Mouse (Mus musculus) left cerebral cortex, adult 2 months (tissue): Measurements from ENCODE around the gene Ssbp2. TPM values are rescaled to one million over a fixed set of nuclear protein-coding genes. Genes with fewer than 3 reads are reported as not detected.

ENCODE experiments used
- DNase-seq, 2 experiments: peaks; one replicate each; pipeline ENCODE4 v3.0.0; 2021 to 2022; ENCODE audit warnings: low spot score in 2 of 2, mixed read lengths in 1 of 2; ENCODE audit errors: extremely low spot score in 1 of 2
- H3K27ac ChIP-seq: fragments of 200-600 bp; 2 replicates; pipeline ENCODE4 v1.8.1; 2022
- H3K4me3 ChIP-seq: fragments of 200-600 bp; 2 replicates; pipeline ENCODE4 v1.8.1; 2022
- CTCF ChIP-seq: fragments of 200-600 bp; IDR thresholded peaks from 2 replicates; pipeline ENCODE4 v1.8.1; 2022; ENCODE audit warnings: antibody characterized with exemption, mild to moderate bottlenecking, moderate library complexity
- intact Hi-C: fragments of 180-260 bp; cut with DNase I; formaldehyde crosslinking; loops from one replicate; pipeline ENCODE4 v1.15.1; 2025
- microRNA-seq, 2 experiments: library from miRNA; unstranded; fragments of <30 nt; microRNA quantifications; one replicate each; pipeline ENCODE4 v1.2.0; 2021
- total RNA-seq, 2 experiments: library from RNA; stranded (reverse); gene quantifications; 2 replicates each; pipeline ENCODE4 v1.2.3; 2021

Gene Ssbp2
- total RNA-seq, 2 experiments from 2014 or later, result 137 to 148 TPM

- DNase-seq, result no peak
- TF ChIP-seq CTCF, result no peak
- no peak overlapping the region for H3K4me3 ChIP-seq
- H3K27ac ChIP-seq, result no peak overlapping the region
- intact Hi-C loops, result no loop called here
Observed at GRCm38 (mm10) chr13:91749981-91750380, 289.9 kb downstream of the Ssbp2 start.

Small RNA genes within 50 kb of the gene (microRNA-seq; reads per million reads assigned to microRNA genes)
- gene Gm27656, result 0 reads per million in 2 experiments

Other genes starting within 250 kb of the Ssbp2 start
- gene Atg10, start 236.3 kb upstream of the Ssbp2 start, total RNA-seq, result 10 to 100 TPM; 13.9 to 14.5 TPM